Mouse (Mus musculus) hindbrain, embryonic 16.5 days (tissue): Measurements from ENCODE around the gene Tsga10ip. TPM values are rescaled to one million over a fixed set of nuclear protein-coding genes. Genes with fewer than 3 reads are reported as not detected.

Experiments used
- ATAC-seq: fragments of 200-750 bp; cut with Nextera tagmentation; 2 replicates; pipeline ENCODE4 v1.8.0; 2017; ENCODE audit warnings: moderate TSS enrichment, moderate library complexity
- H3K27ac ChIP-seq: fragments of 300-500 bp; sonication (generic); 2 replicates; pipeline ENCODE4 v1.5.1; 2014; ENCODE audit warnings: low read depth, mild to moderate bottlenecking, control low read depth, low read length, moderate library complexity
- H3K27me3 ChIP-seq: fragments of 300-500 bp; sonication (generic); replicated peaks from 2 replicates; pipeline ENCODE4 v1.6.1; 2014; ENCODE audit warnings: low read length; ENCODE audit not compliant: control insufficient read depth, insufficient read depth
- H3K36me3 ChIP-seq: fragments of 300-500 bp; sonication (generic); 2 replicates; pipeline ENCODE4 v1.6.1; 2014; ENCODE audit warnings: mild to moderate bottlenecking, low read length, moderate library complexity, mixed read lengths; ENCODE audit not compliant: control insufficient read depth, insufficient read depth
- H3K4me1 ChIP-seq: fragments of 300-500 bp; sonication (generic); 2 replicates; pipeline ENCODE4 v1.6.1; 2014; ENCODE audit warnings: low read depth, low read length; ENCODE audit not compliant: control insufficient read depth, insufficient read depth
- H3K4me2 ChIP-seq: fragments of 300-500 bp; sonication (generic); 2 replicates; pipeline ENCODE4 v1.6.1; 2014; ENCODE audit warnings: mild to moderate bottlenecking, low read length, control low read depth, moderate library complexity
- H3K4me3 ChIP-seq: fragments of 300-500 bp; sonication (generic); 2 replicates; pipeline ENCODE4 v1.5.1; 2014; ENCODE audit warnings: mild to moderate bottlenecking, low read length, control low read depth, moderate library complexity
- H3K9ac ChIP-seq: fragments of 300-500 bp; sonication (generic); 2 replicates; pipeline ENCODE4 v1.6.1; 2014; ENCODE audit warnings: low read depth, mild to moderate bottlenecking, control low read depth, low read length, moderate library complexity
- H3K9me3 ChIP-seq: fragments of 300-500 bp; sonication (generic); 2 replicates; pipeline ENCODE4 v1.6.1; 2014; ENCODE audit warnings: mild to moderate bottlenecking, low read length, moderate library complexity; ENCODE audit not compliant: control insufficient read depth
- WGBS: fragments of 180-500 bp; shearing (Covaris S2); extraction: QIAGEN DNeasy Blood & Tissue Kit; methylation state at CpG from one replicate; pipeline ENCODE4 v1.1.7; 2014; 5-methylcytosine and 5-hydroxymethylcytosine counted together
- polyA plus RNA-seq: library from polyadenylated mRNA; unstranded; fragments of >200 nt; fragmentation: Nextera tagmentation; extraction: Ambion mirVana; gene quantifications from 2 replicates; pipeline ENCODE4 v1.2.1, GENCODE M21; 2015

The Tsga10ip gene
- 0.36 TPM in 1 of 2 replicates, not detected in the other for polyA plus RNA-seq

DNA sequence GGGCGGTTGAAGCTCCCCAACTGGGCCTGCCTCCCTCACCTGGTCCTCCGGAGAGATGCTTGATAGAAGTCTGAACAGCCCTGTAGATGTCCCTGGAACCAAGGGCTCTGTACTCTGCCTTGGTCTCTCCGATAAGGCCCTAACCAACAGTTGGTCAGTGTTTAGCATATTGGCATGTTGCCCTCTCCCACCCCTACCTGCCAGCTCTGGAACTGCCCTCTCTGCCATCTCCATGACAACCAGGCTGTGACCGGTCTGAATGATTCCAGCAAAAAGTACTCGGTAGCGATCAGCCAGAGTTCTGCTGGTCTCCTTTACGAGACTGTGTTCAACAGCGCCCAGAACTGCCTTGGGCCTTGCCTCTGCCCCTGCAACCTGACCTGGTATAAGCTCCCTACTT is at the start of gene Tsga10ip:
Gene Tsga10ip, minus strand, starts transcription at position 234 of the 400 bp plus-strand sequence.
- Histone ChIP-seq H3K36me3 (no peaks in the 10 kb centered on the region), H3K9ac (no peak within 1 kb of the TSS), H3K4me1 (peaks cover 5% of the 10 kb centered on the region), H3K4me2 (no peak within 1 kb of the TSS), H3K27ac (no peak within 1 kb of the TSS), H3K27me3 (no peaks in the 10 kb centered on the region), H3K4me3 (no peak within 1 kb of the TSS), H3K9me3 (no peaks in the 10 kb centered on the region)
- 70% methylated on average over 8 of the region's 8 CpGs for WGBS
- no peak for ATAC-seq

DNA sequence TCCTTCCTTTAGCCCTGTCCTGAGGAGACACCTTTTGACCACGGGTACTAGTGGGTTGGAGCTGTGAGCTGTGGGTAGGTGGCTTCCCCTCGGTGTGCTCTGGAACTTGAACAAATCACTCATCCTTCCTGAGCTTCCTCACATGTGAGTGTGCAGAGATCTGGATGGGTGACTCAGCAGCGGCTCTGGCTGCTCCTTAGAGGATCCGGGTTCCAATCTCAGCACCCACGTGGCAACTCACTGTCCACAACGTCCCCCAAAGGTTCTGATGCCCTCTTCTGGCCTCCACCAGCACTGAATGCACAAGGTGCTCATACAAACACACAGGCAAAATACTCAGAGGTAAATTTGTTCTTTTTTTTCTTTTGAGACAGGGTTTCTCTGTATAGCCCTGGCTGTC is 49.4 kb upstream of the Tsga10ip start:
- no peak for ATAC-seq
- 80% methylated on average over 6 of the region's 6 CpGs for WGBS

DNA sequence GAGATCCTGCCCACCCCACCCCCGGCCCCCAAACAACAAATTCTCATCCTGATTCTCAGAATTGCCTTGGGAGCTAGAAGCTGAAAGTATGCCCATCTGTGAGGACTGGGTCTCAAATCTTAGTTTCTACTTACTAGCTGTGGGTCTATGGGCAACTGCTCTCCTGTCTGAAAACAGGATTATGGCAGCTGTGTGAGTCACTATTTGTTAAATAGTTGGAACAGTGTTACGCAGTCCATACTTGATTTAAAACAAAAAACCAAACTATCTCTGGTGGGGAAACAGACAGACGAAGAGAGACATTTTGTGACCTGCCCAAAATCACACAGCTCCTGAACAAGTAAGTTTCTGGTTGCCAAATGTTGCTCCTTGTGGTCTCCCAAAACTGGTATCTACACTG is 47.3 kb upstream of the Tsga10ip start:
- WGBS, result 91% methylated on average over 3 of the region's 3 CpGs
- Histone ChIP-seq H3K9me3 (no peaks in the 10 kb centered on the region), H3K27me3 (peaks cover 43% of the 10 kb centered on the region), H3K36me3 (peaks cover 3% of the 10 kb centered on the region; the same call in 1 of the 2 replicates), H3K4me2 (no peak overlapping the region), H3K4me3 (no peak overlapping the region), H3K9ac (no peak overlapping the region), H3K4me1 (peaks cover 12% of the 10 kb centered on the region), H3K27ac (no peak overlapping the region)
- no peak for ATAC-seq

More for the DNA sequence above, 49.4 kb upstream of the Tsga10ip start:
- Histone ChIP-seq H3K9me3 (no peaks in the 10 kb centered on the region), H3K27me3 (peaks cover 29% of the 10 kb centered on the region), H3K4me3 (no peak overlapping the region), H3K27ac (no peak overlapping the region), H3K36me3 (peaks cover 3% of the 10 kb centered on the region; the same call in 1 of the 2 replicates), H3K4me1 (peaks cover 32% of the 10 kb centered on the region), H3K9ac (no peak overlapping the region), H3K4me2 (no peak overlapping the region)

DNA sequence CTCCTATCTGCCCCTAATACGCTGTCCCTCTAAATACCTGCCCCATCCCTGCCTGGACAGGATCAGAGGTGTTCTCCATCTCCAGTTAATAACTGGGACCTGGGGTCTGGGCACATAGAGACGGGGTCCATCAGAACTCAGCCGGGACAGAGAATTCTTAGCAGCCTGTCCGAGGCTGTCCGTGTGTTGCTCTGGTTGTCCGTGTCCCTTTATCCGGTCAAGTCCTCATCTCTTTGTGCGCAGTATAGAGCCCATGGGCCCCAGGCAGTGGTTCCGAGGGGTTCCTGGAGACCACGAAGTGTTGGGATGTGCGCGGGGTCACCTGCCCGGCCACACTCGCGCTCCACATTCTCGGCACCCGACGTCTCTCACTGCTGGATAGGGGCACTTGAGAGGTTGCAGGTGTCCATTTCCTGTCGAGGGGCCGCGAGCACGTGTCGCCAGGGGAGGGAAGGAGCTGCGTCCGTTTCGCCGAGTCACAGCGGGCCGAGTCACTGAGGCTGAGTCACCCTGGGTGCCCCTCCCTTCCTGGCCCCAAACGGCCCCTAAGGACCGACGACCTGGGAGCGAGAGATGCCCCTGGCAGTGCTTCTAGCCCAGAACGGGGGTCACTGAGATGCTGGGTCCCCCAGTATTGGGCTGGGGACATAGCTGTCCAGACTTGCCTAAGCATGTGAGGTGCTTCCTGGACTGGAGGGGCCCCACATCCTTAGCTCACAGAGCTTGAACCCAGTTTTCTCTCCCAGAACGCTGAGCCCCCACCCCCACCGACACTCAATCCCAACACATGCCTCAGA is 46.2 kb upstream of the Tsga10ip start:
- Histone ChIP-seq H3K4me3 (peak overlapping the region; percentile 61; the same call in 1 of the 2 replicates), H3K36me3 (no peaks in the 10 kb centered on the region), H3K9ac (no peak overlapping the region), H3K4me1 (peaks cover 12% of the 10 kb centered on the region), H3K4me2 (peak overlapping the region; percentile 94), H3K27me3 (peaks cover 43% of the 10 kb centered on the region), H3K27ac (no peak overlapping the region), H3K9me3 (no peaks in the 10 kb centered on the region)
- ATAC-seq, result peak; percentile 21; the same call in 1 of the 2 replicates
- 11% methylated on average over 34 of the region's 36 CpGs for WGBS

DNA sequence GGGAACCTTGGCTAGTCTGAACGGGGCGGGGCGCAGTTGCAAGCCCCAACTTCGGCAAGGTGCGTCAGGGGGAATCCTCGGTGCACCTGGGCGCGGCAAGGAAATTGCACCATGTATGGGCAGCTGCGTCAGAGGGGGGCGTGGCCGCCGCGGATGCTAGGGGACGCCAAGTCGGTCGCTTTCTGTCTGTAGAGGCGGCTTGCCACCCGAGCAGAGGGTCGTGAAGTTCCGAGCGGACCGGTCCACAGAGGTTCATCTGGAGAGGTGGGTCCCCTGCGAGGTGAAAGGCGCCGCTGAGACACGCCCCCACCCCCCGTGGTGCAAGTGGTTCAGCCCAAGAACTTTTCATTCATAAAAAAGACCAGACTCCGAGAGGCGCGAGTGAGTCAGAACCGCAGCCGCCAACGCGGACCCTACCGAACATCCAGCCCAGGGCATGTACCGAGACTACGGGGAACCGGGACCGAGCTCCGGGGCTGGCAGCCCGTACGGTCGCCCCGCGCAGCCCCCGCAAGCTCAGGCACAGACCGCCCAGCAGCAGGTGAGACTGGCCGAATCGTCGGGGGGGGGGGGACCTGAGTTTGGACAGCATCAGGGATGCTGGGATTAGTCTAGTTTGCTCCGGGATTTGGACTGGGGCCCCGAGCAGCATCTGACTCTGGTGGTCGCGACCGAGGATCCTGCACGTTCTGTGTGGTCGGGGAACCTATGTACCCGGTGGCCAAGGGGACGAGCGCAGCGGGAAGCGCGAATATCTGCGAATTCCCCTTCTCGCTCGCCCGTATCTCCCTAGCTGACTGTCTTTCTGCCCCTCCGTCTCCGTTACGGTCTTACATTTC is 45.4 kb upstream of the Tsga10ip start, which contains the start of gene Fosl1:
Gene Fosl1, plus strand, starts transcription at position 33 of the 839 bp plus-strand sequence.
- Histone ChIP-seq H3K36me3 (no peaks in the 10 kb centered on the region), H3K9me3 (no peaks in the 10 kb centered on the region), H3K4me2 (peak within 1 kb of the TSS; percentile 94), H3K27ac (no peak within 1 kb of the TSS), H3K4me1 (peaks cover 12% of the 10 kb centered on the region), H3K4me3 (peak within 1 kb of the TSS; percentile 61), H3K27me3 (peaks cover 43% of the 10 kb centered on the region), H3K9ac (peak within 1 kb of the TSS; percentile 56)
- peak; percentile 66 for ATAC-seq
- WGBS, result under 1% methylated on average over 60 of the region's 70 CpGs

DNA sequence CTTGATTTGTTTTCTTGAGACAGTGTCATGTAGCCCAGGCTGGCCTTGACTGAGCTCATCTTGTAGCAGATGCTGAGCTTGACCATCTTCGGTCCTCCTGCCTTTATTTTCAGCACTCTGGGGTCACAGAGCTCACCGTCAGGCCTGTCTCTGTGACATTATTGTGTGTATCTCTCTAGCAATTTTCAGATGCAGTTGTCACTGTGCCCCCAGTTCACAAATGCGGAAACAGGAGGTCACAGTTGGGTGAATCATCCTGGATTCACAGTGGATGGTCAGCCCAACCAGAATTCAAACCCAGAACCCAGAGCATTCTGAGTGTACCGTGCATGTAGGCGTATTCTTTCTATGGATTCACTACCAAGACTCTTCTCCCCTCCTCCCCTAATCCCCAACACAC is 43.4 kb upstream of the Tsga10ip start:
- Histone ChIP-seq H3K4me1 (peaks cover 12% of the 10 kb centered on the region), H3K36me3 (no peaks in the 10 kb centered on the region), H3K27me3 (peaks cover 43% of the 10 kb centered on the region), H3K4me3 (no peak overlapping the region), H3K4me2 (no peak overlapping the region), H3K9ac (no peak overlapping the region), H3K27ac (no peak overlapping the region), H3K9me3 (no peaks in the 10 kb centered on the region)
- no peak for ATAC-seq
- 91% methylated on average over 5 of the region's 5 CpGs for WGBS

DNA sequence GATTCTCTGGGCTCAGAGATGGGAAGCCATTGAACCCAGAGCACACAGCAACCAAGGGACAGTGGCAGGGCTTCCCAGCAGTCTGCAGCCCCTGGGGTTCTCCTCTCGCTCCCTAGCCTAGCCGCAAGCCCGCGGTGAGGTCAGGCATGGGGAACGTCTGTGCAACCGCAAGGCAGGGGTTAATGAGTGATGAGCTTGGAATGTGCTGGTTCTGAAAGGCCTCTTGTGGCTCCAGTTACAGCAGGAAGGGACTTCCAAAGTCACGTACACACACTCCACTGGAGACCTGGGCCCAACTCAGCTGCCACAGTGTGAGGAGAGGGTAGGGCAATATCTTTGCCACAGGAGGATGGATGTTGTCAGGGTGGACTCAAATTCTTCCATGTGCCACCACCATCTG is 42.6 kb upstream of the Tsga10ip start:
- no peak overlapping the region for H3K4me3 ChIP-seq
- H3K9me3 ChIP-seq, result no peaks in the 10 kb centered on the region
- no peak for ATAC-seq
- H3K36me3 ChIP-seq, result no peaks in the 10 kb centered on the region
- H3K9ac ChIP-seq, result no peak overlapping the region
- H3K4me1 ChIP-seq, result peaks cover 12% of the 10 kb centered on the region
- peaks cover 38% of the 10 kb centered on the region for H3K27me3 ChIP-seq
- 30% methylated on average over 7 of the region's 7 CpGs for WGBS
- H3K27ac ChIP-seq, result no peak overlapping the region
- H3K4me2 ChIP-seq, result no peak overlapping the region

DNA sequence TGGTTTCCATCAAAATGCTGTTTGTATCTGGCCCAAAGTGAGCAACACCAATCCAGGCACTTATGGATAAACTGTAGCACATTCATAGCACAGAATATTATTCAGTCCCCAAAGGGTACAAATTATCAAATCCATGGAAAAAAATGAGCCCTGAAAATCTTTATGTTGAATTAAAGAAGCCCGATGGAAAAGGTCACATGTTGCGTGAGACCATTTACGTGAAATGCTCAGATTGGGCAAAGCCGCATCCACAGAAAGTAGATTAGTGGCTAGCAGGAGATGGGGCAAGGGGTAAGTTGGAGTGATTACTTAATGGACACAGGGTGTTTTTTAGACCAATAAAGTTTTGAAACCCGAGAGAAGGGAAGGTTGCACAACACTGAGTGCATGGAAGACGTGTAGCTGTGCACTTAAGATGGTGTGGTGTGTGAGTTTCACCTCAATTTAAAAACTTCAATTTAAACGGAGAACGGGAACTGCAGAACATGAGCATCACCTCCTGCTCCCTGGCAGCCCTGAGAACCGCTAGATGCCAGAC is 42.1 kb upstream of the Tsga10ip start:
- no peaks in the 10 kb centered on the region for H3K36me3 ChIP-seq
- no peak overlapping the region for H3K4me2 ChIP-seq
- H3K27me3 ChIP-seq, result peaks cover 37% of the 10 kb centered on the region
- 69% methylated on average over 9 of the region's 9 CpGs for WGBS
- no peaks in the 10 kb centered on the region for H3K9me3 ChIP-seq
- no peak for ATAC-seq
- H3K9ac ChIP-seq, result no peak overlapping the region
- H3K4me1 ChIP-seq, result peaks cover 12% of the 10 kb centered on the region
- H3K27ac ChIP-seq, result no peak overlapping the region
- no peak overlapping the region for H3K4me3 ChIP-seq
